In the genomic region with DNA sequence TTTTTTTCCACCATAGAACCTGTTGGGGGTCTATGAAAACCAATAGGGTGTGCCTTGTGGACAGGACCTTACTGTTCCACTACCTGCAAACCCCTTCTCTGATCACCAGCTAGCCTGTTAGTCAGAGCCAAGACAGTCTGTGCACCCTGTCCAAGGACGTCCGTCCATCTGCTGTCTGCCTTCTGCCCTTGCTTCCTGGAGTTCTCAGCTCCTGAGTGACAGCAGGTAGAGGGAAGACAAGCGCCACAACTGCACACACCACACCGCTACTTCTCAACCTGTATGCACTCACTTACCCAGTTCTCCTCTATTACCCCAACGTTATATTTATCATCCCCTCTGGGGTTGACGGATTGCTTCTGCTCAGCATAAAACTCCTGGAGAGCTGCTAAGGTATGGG, we compare ENCODE assay signal across 24 mouse cellular contexts. TPM values are rescaled to one million over a fixed set of nuclear protein-coding genes. Genes with fewer than 3 reads are reported as not detected.
A peak's percentile ranks its signal among the peaks of the same experiment; 100 is the strongest.
DNase-seq lines count a peak whose midpoint lies in the region; ATAC-seq and TF ChIP-seq lines count a peak whose summit lies in the region.
"Had no signal": no experiment of that assay in that cellular context is flagged by ENCODE, and none has a peak within 500 bp of the region (broad histone marks: within the 10 kb centered on the region; RNA-seq: fewer than 3 reads in every experiment).

No protein-coding gene starts in this region.

- H3K27me3 ChIP-seq in intestine, embryonic 14.5 days (replicated peaks; ENCODE audit: control insufficient read depth, insufficient read depth, low read length), result no peaks in the 10 kb centered on the region
- no peaks in the 10 kb centered on the region for H3K27me3 ChIP-seq in intestine, embryonic 16.5 days (replicated peaks; ENCODE audit: control insufficient read depth, insufficient read depth, low read length)
- no peaks in the 10 kb centered on the region for H3K27me3 ChIP-seq in liver, postnatal 0 days (ENCODE audit: insufficient read depth, low read length)
- H3K27me3 ChIP-seq: embryonic facial prominence, embryonic 12.5 days; embryonic facial prominence, embryonic 15.5 days; heart, embryonic 13.5 days; hindbrain, embryonic 12.5 days; hindbrain, embryonic 15.5 days; intestine, embryonic 15.5 days had no signal

- H3K36me3 ChIP-seq in intestine, embryonic 14.5 days (ENCODE audit: control insufficient read depth, insufficient read depth, low read length), result no peaks in the 10 kb centered on the region
- H3K36me3 ChIP-seq in intestine, embryonic 16.5 days (ENCODE audit: control insufficient read depth, insufficient read depth, low read length), result no peaks in the 10 kb centered on the region
- no peaks in the 10 kb centered on the region for H3K36me3 ChIP-seq in liver, postnatal 0 days (replicated peaks; ENCODE audit: insufficient read depth, low read length)
- H3K36me3 ChIP-seq: intestine, embryonic 15.5 days had no signal

- TF ChIP-seq CTCF in liver, postnatal 0 days (IDR thresholded peaks at IDR 0.05; ENCODE audit: low read depth), result no peak

- H3K9ac ChIP-seq in intestine, embryonic 14.5 days (ENCODE audit: low read length), result no peak overlapping the region
- no peak overlapping the region for H3K9ac ChIP-seq in intestine, embryonic 16.5 days (ENCODE audit: low read depth, low read length)
- H3K9ac ChIP-seq in liver, postnatal 0 days (replicated peaks), result no peak overlapping the region
- H3K9ac ChIP-seq: embryonic facial prominence, embryonic 12.5 days; embryonic facial prominence, embryonic 15.5 days; forebrain, postnatal 0 days; heart, embryonic 13.5 days; hindbrain, embryonic 12.5 days; hindbrain, embryonic 15.5 days; intestine, embryonic 15.5 days had no signal

- no peaks in the 10 kb centered on the region for H3K9me3 ChIP-seq in intestine, embryonic 14.5 days (ENCODE audit: control insufficient read depth, low read length)
- H3K9me3 ChIP-seq in intestine, embryonic 16.5 days (ENCODE audit: control insufficient read depth, low read length), result no peaks in the 10 kb centered on the region
- no peaks in the 10 kb centered on the region for H3K9me3 ChIP-seq in liver, postnatal 0 days (ENCODE audit: low read length)
- H3K9me3 ChIP-seq: embryonic facial prominence, embryonic 12.5 days; embryonic facial prominence, embryonic 15.5 days; heart, embryonic 10.5 days; heart, embryonic 13.5 days; hindbrain, embryonic 12.5 days; hindbrain, embryonic 15.5 days; intestine, embryonic 15.5 days had no signal

- H3K27ac ChIP-seq in intestine, embryonic 14.5 days (ENCODE audit: low read depth), result no peak overlapping the region
- H3K27ac ChIP-seq in intestine, embryonic 16.5 days (ENCODE audit: low read length), result no peak overlapping the region
- H3K27ac ChIP-seq in liver, postnatal 0 days (ENCODE audit: low read depth), result no peak overlapping the region
- H3K27ac ChIP-seq: embryonic facial prominence, embryonic 12.5 days; embryonic facial prominence, embryonic 15.5 days; gastrocnemius, adult 2 months; heart, adult 2 months; heart, embryonic 10.5 days; heart, embryonic 13.5 days; hindbrain, embryonic 12.5 days; hindbrain, embryonic 15.5 days; intestine, embryonic 15.5 days had no signal

- TF ChIP-seq EP300 in liver, postnatal 0 days (IDR thresholded peaks at IDR 0.05; ENCODE audit: low read depth), result no peak

- H3K4me3 ChIP-seq in intestine, embryonic 14.5 days (ENCODE audit: low read depth, low read length), result no peak overlapping the region
- no peak overlapping the region for H3K4me3 ChIP-seq in intestine, embryonic 16.5 days (ENCODE audit: low read length)
- no peak overlapping the region for H3K4me3 ChIP-seq in liver, postnatal 0 days (ENCODE audit: low read depth, low read length)
- H3K4me3 ChIP-seq: embryonic facial prominence, embryonic 12.5 days; embryonic facial prominence, embryonic 15.5 days; gastrocnemius, adult 2 months; heart, adult 2 months; heart, embryonic 10.5 days; heart, embryonic 13.5 days; hindbrain, embryonic 12.5 days; hindbrain, embryonic 15.5 days; intestine, embryonic 15.5 days had no signal

- peaks cover 1% of the 10 kb centered on the region; the same call in 1 of the 2 replicates for H3K4me1 ChIP-seq in intestine, embryonic 14.5 days (replicated peaks; ENCODE audit: control insufficient read depth, insufficient read depth, low read length)
- 0 out of 2 replicates have a peak, but pooled peaks cover 2% of the 10 kb centered on the region for H3K4me1 ChIP-seq in intestine, embryonic 16.5 days (ENCODE audit: control insufficient read depth, insufficient read depth, low read length)
- peaks cover 5% of the 10 kb centered on the region for H3K4me1 ChIP-seq in liver, postnatal 0 days (ENCODE audit: insufficient read depth)
- H3K4me1 ChIP-seq: embryonic facial prominence, embryonic 12.5 days; intestine, embryonic 15.5 days had no signal

- peak; percentile 49 to 61 for DNase-seq in cerebellum, adult 18-20 months
- no peak for DNase-seq in cerebellum, postnatal 10 days
- peak; percentile 46 for DNase-seq in intestine, embryonic 14.5 days (ENCODE audit: low spot score)
- DNase-seq in cerebellum, adult 9-10 months, result peak; percentile 56
- no peak for DNase-seq in liver, postnatal 0 days
- no peak for DNase-seq in embryo, embryonic 10 days (ENCODE audit: low spot score)
- DNase-seq: adrenal gland, postnatal 10 days; adrenal gland, postnatal 36 days; forebrain, postnatal 0 days; gastrocnemius, adult 2 months; gastrocnemius, postnatal 14 days; heart, adult 2 months; kidney, adult 18-20 months; kidney, adult 9 months had no signal

- no peak overlapping the region for H3K4me2 ChIP-seq in intestine, embryonic 14.5 days (ENCODE audit: low read length)
- no peak overlapping the region for H3K4me2 ChIP-seq in intestine, embryonic 16.5 days (ENCODE audit: low read depth, low read length)
- no peak overlapping the region for H3K4me2 ChIP-seq in liver, postnatal 0 days (ENCODE audit: low read depth, low read length)
- H3K4me2 ChIP-seq: embryonic facial prominence, embryonic 12.5 days; embryonic facial prominence, embryonic 15.5 days; heart, embryonic 13.5 days; hindbrain, embryonic 12.5 days; hindbrain, embryonic 15.5 days; intestine, embryonic 15.5 days had no signal

- no peak for ATAC-seq in intestine, embryonic 14.5 days (replicated peaks; ENCODE audit: low FRiP score, low TSS enrichment, low read depth)
- no peak for ATAC-seq in intestine, embryonic 16.5 days
- ATAC-seq in liver, postnatal 0 days, result no peak
- ATAC-seq: activated CD4-positive, CD25-positive, alpha-beta regulatory T cell, adult 4 months; forebrain, embryonic 14.5 days; forebrain, postnatal 0 days; intestine, embryonic 15.5 days had no signal

- 83% methylated on average over 6 of the region's 6 CpGs for whole genome bisulfite sequencing in intestine, embryonic 14.5 days
- 80% methylated on average over 6 of the region's 6 CpGs for WGBS in intestine, embryonic 16.5 days
- 84% methylated on average over 6 of the region's 6 CpGs for WGBS in liver, postnatal 0 days (ENCODE audit: insufficient replicate concordance)

RNA-seq across cellular contexts. Expression of gene Eef1akmt1, which starts 5.8 kb away (rescaled TPM):
- 106 and 111 TPM in 2 replicates for polyA plus RNA-seq in intestine, embryonic 14.5 days (2014; fragmentation: Nextera tagmentation; extraction: Ambion mirVana)
- polyA plus RNA-seq in intestine, embryonic 16.5 days (2015; fragmentation: Nextera tagmentation; extraction: Ambion mirVana), result 89.8 and 91.7 TPM in 2 replicates
- polyA plus RNA-seq in liver, postnatal 0 days (2015; fragmentation: Nextera tagmentation; extraction: Ambion mirVana), result 17.6 and 17.7 TPM in 2 replicates

RNA-seq across cellular contexts. Expression of gene Il17d, which starts 41.0 kb away (rescaled TPM):
- polyA plus RNA-seq in intestine, embryonic 14.5 days (2014; fragmentation: Nextera tagmentation; extraction: Ambion mirVana), result 4.7 and 5.4 TPM in 2 replicates
- 0.51 and 4.2 TPM in 2 replicates for polyA plus RNA-seq in intestine, embryonic 16.5 days (2015; fragmentation: Nextera tagmentation; extraction: Ambion mirVana)
- 0.19 and 0.33 TPM in 2 replicates for polyA plus RNA-seq in liver, postnatal 0 days (2015; fragmentation: Nextera tagmentation; extraction: Ambion mirVana)
- polyA plus RNA-seq: activated CD4-positive, CD25-positive, alpha-beta regulatory T cell, adult 4 months had no signal

Comparison
In these comparisons a context has a peak if more than half of its experiments do, and no peak if none do; other contexts are left out.
1. DNase-seq: peak in cerebellum, adult 18-20 months (2 of 2), intestine, embryonic 14.5 days (single experiment) and cerebellum, adult 9-10 months (single experiment); none in cerebellum, postnatal 10 days (0 of 2), liver, postnatal 0 days (single experiment) and embryo, embryonic 10 days (single experiment).